18 mouse cellular contexts compared by ENCODE assay signal in genomic region chr5:45496479-45496878, GRCm38 (mm10). TPM values are rescaled to one million over a fixed set of nuclear protein-coding genes. Genes with fewer than 3 reads are reported as not detected.
"Had no signal": no experiment of that assay in that cellular context is flagged by ENCODE, and none has a peak within 500 bp of the region (broad histone marks: within the 10 kb centered on the region; RNA-seq: fewer than 3 reads in every experiment).

No protein-coding gene starts in this region.

- H3K27me3 ChIP-seq: limb, embryonic 12.5 days; lung, embryonic 15.5 days; neural tube, embryonic 12.5 days; stomach, embryonic 15.5 days had no signal

- H3K4me3 ChIP-seq: limb, embryonic 12.5 days; lung, embryonic 15.5 days; neural tube, embryonic 12.5 days; stomach, embryonic 15.5 days had no signal

- H3K4me2 ChIP-seq: limb, embryonic 12.5 days; liver, embryonic 11.5 days; lung, embryonic 15.5 days; neural tube, embryonic 12.5 days; stomach, embryonic 15.5 days had no signal

- H3K27ac ChIP-seq: limb, embryonic 12.5 days; lung, embryonic 15.5 days; neural tube, embryonic 12.5 days; stomach, embryonic 15.5 days had no signal

- H3K9ac ChIP-seq: limb, embryonic 12.5 days; lung, embryonic 15.5 days; neural tube, embryonic 12.5 days; stomach, embryonic 15.5 days had no signal

- ATAC-seq: inflammation-experienced regulatory T-cells, adult 6 months had no signal

- DNase-seq: kidney, adult 18-20 months; layer of hippocampus, adult 9-11 months; midbrain, embryonic 14.5 days; right cerebral cortex, postnatal 4 days; thymus, adult 2 months; thymus, postnatal 25 days had no signal

- H3K9me3 ChIP-seq: limb, embryonic 12.5 days; lung, embryonic 15.5 days; neural tube, embryonic 12.5 days; stomach, embryonic 15.5 days had no signal

RNA-seq across cellular contexts. Expression of gene Clrn2, which starts 42.9 kb away (rescaled TPM):
- total RNA-seq: neutrophil, adult 5-6 weeks had no signal
- polyA plus RNA-seq: inflammation-experienced regulatory T-cells, adult 6 months; kidney, embryonic 16.5 days; liver, embryonic 11.5 days; liver, embryonic 16.5 days; lung, embryonic 15.5 days; midbrain, embryonic 14.5 days; neural tube, embryonic 12.5 days; spleen, adult 2 months; stomach, embryonic 15.5 days; testis, adult 2 months; thymus, adult 2 months; urinary bladder, adult 2 months had no signal
